Mouse (Mus musculus): ENCODE measurements around the gene Tprgl. TPM values are rescaled to one million over a fixed set of nuclear protein-coding genes. Genes with fewer than 3 reads are reported as not detected.

Gene Tprgl
- total RNA-seq, 2 experiments from 2014 or later: 135 to 141 TPM

- no peak for DNase-seq (ENCODE audit: low spot score in 2 of 2)
Measured at GRCm38 (mm10) chr4:154121800-154122199, 38.7 kb downstream of the Tprgl start.

- no peak for DNase-seq (ENCODE audit: low spot score in 2 of 2)
Measured at GRCm38 (mm10) chr4:154119208-154119607, 41.3 kb downstream of the Tprgl start.

GRCm38 (mm10) chr4:154118782-154119181 is 41.7 kb downstream of the Tprgl start:
- DNase-seq (ENCODE audit: low spot score in 2 of 2): no peak

GRCm38 (mm10) chr4:154116421-154116820 is 44.0 kb downstream of the Tprgl start:
- DNase-seq (ENCODE audit: low spot score in 2 of 2): no peak

- DNase-seq (ENCODE audit: low spot score in 2 of 2): no peak
Measured at GRCm38 (mm10) chr4:154109850-154110243, 50.6 kb downstream of the Tprgl start.

GRCm38 (mm10) chr4:154109216-154109849 is 51.1 kb downstream of the Tprgl start:
- DNase-seq (ENCODE audit: low spot score in 2 of 2): peak; percentile 54 to 59

Other genes starting within 250 kb of the Tprgl start
- gene A430005L14Rik, start 203.4 kb downstream of the Tprgl start, total RNA-seq (2021): 10 to 100 TPM; 16.3 to 17.1 TPM
- gene Dffb, start 185.5 kb downstream of the Tprgl start, total RNA-seq (2021): 10 to 100 TPM; 12.0 to 14.6 TPM
- gene Cep104, start 185.5 kb downstream of the Tprgl start, total RNA-seq (2021): 10 to 100 TPM; 26.9 to 27.6 TPM
- gene Lrrc47, start 148.9 kb downstream of the Tprgl start, total RNA-seq (2021): 10 to 100 TPM; 57.3 to 64.8 TPM
- gene Smim1, start 134.4 kb downstream of the Tprgl start, total RNA-seq (2021): 1 to 10 TPM; 3.4 to 5.8 TPM
- gene Ccdc27, start 118.0 kb downstream of the Tprgl start, total RNA-seq (2021): 1 to 10 TPM; 1.4 to 2.3 TPM
- gene Trp73, start 20.5 kb downstream of the Tprgl start, total RNA-seq (2021): 1 to 10 TPM; 4.7 to 5.2 TPM
- gene Wrap73, start 18.3 kb downstream of the Tprgl start, total RNA-seq (2021): 10 to 100 TPM; 27.3 to 33.0 TPM
- 10 to 100 TPM; 11.4 to 11.6 TPM for gene Megf6, start 10.1 kb upstream of the Tprgl start, total RNA-seq (2021)
- under 1 TPM in 1 of 2 experiments, not detected in 1; 0.41 TPM for gene Arhgef16, start 141.0 kb upstream of the Tprgl start, total RNA-seq (2021)
- under 1 TPM in 1 of 2 experiments, not detected in 1; 0.40 TPM for gene B230104I21Rik, start 175.5 kb upstream of the Tprgl start, total RNA-seq (2021)

Data from layer of hippocampus, postnatal 10 days (tissue).